Mouse (Mus musculus) intestine, embryonic 15.5 days (tissue): ENCODE measurements around the gene Ccdc88a. TPM values are rescaled to one million over a fixed set of nuclear protein-coding genes. Genes with fewer than 3 reads are reported as not detected.
A peak's percentile ranks its signal among the peaks of the same experiment; 100 is the strongest.

ENCODE experiments used
- ATAC-seq: fragments of 200-750 bp; cut with Nextera tagmentation; 2 replicates; pipeline ENCODE4 v1.8.0; 2017; ENCODE audit warnings: moderate TSS enrichment, moderate library complexity
- H3K27ac ChIP-seq: fragments of 300-500 bp; sonication (generic); 2 replicates; pipeline ENCODE4 v1.5.1; 2015; ENCODE audit warnings: mild to moderate bottlenecking, inconsistent platforms
- H3K27me3 ChIP-seq: fragments of 300-500 bp; sonication (generic); replicated peaks from 2 replicates; pipeline ENCODE4 v1.6.1; 2015; ENCODE audit warnings: inconsistent platforms
- H3K36me3 ChIP-seq: fragments of 300-500 bp; sonication (generic); 2 replicates; pipeline ENCODE4 v1.6.1; 2015; ENCODE audit warnings: inconsistent platforms
- H3K4me1 ChIP-seq: fragments of 300-500 bp; sonication (generic); replicated peaks from 2 replicates; pipeline ENCODE4 v1.6.1; 2015; ENCODE audit warnings: inconsistent platforms
- H3K4me2 ChIP-seq: fragments of 300-500 bp; sonication (generic); replicated peaks from 2 replicates; pipeline ENCODE4 v1.6.1; 2015; ENCODE audit warnings: mild to moderate bottlenecking, inconsistent platforms
- H3K4me3 ChIP-seq: fragments of 300-500 bp; sonication (generic); replicated peaks from 2 replicates; pipeline ENCODE4 v1.5.1; 2015; ENCODE audit warnings: inconsistent platforms
- H3K9ac ChIP-seq: fragments of 300-500 bp; sonication (generic); 2 replicates; pipeline ENCODE4 v1.6.1; 2015; ENCODE audit warnings: inconsistent platforms
- H3K9me3 ChIP-seq: fragments of 300-500 bp; sonication (generic); 2 replicates; pipeline ENCODE4 v1.6.1; 2016; ENCODE audit warnings: inconsistent platforms
- WGBS: fragments of 180-500 bp; shearing (Covaris S2); methylation state at CpG from one replicate; pipeline ENCODE4 v1.1.7; 2015; 5-methylcytosine and 5-hydroxymethylcytosine counted together
- polyA plus RNA-seq: library from polyadenylated mRNA; unstranded; fragments of >200 nt; fragmentation: Nextera tagmentation; extraction: Ambion mirVana; gene quantifications from 2 replicates; pipeline ENCODE4 v1.2.1, GENCODE M21; 2015

Gene Ccdc88a
- 19.2 and 20.9 TPM in 2 replicates for polyA plus RNA-seq

DNA sequence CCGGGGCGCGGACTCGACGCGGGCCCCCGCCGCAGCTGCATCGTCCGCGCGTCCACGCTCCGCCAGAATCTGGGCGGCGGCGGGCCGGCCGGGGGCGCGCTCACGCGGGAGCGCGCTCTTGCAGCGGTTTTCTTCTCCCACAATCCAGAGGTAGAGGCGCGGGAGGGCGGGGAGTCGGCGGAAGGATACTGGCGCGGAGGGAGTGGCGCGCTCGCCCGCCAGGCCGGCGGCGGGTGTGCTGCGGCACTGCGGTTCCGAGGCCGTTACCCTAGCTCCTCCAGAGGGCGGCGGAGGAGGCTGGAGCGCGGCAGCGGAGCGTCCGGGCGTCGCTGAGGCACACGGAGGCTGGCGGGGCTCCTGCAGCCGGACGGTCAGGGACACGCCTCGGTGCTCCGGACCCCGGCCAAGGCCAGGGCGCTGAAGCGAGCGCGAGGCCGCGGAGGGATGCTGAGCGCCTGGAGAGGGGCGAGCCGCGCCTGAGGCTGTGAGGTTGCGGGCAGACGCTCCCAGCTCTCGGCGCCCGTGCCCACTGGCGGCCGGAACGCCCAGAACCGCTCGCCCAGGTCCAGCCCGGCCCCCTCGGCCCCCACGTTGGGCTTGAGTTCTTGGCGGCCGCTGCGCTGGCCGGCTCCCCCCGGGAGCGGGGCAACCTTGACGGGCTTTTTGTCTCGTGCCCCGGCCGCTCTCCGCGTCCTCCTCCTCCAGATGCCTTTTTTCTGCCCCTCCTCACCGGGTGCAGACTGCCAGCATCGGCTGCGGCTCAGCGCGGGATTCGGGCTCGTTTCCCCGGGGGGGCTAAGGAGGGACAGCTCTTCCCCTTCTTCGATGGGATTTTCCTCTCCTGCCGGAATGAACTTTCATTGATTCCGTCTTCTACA, at the start of gene Ccdc88a:
Ccdc88a (plus strand) TSS at position 263 of the 878 bp plus-strand sequence.
- H3K4me1 ChIP-seq, result peaks cover 4% of the 10 kb centered on the region; the same call in 1 of the 2 replicates
- H3K27ac ChIP-seq, result peak within 1 kb of the TSS; percentile 95
- no peaks in the 10 kb centered on the region for H3K36me3 ChIP-seq
- peak; percentile 97 for ATAC-seq
- peak within 1 kb of the TSS; percentile 81 for H3K9ac ChIP-seq
- no peaks in the 10 kb centered on the region for H3K27me3 ChIP-seq
- peak within 1 kb of the TSS; percentile 74 for H3K4me2 ChIP-seq
- no peaks in the 10 kb centered on the region for H3K9me3 ChIP-seq
- WGBS, result under 1% methylated on average over 106 of the region's 107 CpGs
- H3K4me3 ChIP-seq, result peak within 1 kb of the TSS; percentile 96

DNA sequence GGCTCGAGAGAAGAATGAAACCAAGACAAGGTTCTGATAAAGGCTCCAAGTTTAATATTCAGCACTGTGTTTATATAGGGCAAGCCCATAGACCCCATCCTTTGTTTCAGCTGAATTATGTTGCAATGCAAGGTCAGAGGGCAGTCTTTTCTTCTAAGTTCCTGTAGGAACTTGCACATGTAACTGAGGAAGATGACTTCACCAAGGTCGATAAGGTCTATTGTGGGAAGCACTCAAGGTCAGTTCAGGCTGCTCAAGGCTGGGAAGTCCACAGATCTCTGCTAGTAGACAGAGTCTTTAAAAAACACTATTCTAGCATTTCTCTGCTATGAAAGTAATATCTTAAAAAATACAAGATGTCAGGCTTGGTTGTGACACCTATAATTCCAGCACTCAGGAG, 38.0 kb upstream of the Ccdc88a start:
- no peak for ATAC-seq

DNA sequence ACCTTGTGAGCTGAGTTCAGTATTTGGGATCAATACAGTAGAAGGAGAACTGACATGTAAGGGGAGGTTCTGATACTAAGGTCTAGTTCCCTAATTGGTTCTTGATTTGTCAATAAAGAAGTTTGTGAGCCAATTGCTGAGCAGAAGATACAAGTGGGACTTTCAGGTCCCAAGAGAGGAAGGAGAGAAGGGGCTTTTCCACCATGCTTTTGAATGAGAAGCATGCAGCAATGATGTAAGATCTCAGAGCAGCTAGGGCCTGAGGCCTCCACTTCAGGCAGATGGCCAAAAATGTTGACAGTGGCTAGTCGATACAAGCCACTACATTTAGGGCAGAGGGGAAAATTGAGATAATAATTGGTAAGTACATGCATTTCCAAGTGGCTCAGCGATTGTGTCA, 32.2 kb upstream of the Ccdc88a start:
- Histone ChIP-seq H3K27ac (no peak overlapping the region), H3K4me1 (no peaks in the 10 kb centered on the region), H3K9me3 (no peaks in the 10 kb centered on the region), H3K36me3 (no peaks in the 10 kb centered on the region), H3K4me2 (no peak overlapping the region), H3K9ac (no peak overlapping the region), H3K27me3 (no peaks in the 10 kb centered on the region), H3K4me3 (no peak overlapping the region)
- ATAC-seq, result no peak
- WGBS, result 68% methylated on average over 2 of the region's 2 CpGs

More for the DNA sequence above, 38.0 kb upstream of the Ccdc88a start:
- Histone ChIP-seq H3K9ac (no peak overlapping the region), H3K4me2 (no peak overlapping the region), H3K4me1 (no peaks in the 10 kb centered on the region), H3K27me3 (no peaks in the 10 kb centered on the region), H3K36me3 (no peaks in the 10 kb centered on the region), H3K4me3 (no peak overlapping the region), H3K27ac (no peak overlapping the region), H3K9me3 (no peaks in the 10 kb centered on the region)
- WGBS, result 76% methylated on average over 2 of the region's 2 CpGs

- H3K9ac ChIP-seq, result no peak overlapping the region
- WGBS, result 71% methylated on average over 4 of the region's 4 CpGs
- H3K27me3 ChIP-seq, result no peaks in the 10 kb centered on the region
- no peaks in the 10 kb centered on the region for H3K4me1 ChIP-seq
- H3K4me3 ChIP-seq, result no peak overlapping the region
- H3K9me3 ChIP-seq, result no peaks in the 10 kb centered on the region
- H3K36me3 ChIP-seq, result no peaks in the 10 kb centered on the region
- no peak overlapping the region for H3K27ac ChIP-seq
- H3K4me2 ChIP-seq, result no peak overlapping the region
- ATAC-seq, result no peak
Measured at GRCm38 (mm10) chr11:29344891-29345657, 28.4 kb upstream of the Ccdc88a start.

DNA sequence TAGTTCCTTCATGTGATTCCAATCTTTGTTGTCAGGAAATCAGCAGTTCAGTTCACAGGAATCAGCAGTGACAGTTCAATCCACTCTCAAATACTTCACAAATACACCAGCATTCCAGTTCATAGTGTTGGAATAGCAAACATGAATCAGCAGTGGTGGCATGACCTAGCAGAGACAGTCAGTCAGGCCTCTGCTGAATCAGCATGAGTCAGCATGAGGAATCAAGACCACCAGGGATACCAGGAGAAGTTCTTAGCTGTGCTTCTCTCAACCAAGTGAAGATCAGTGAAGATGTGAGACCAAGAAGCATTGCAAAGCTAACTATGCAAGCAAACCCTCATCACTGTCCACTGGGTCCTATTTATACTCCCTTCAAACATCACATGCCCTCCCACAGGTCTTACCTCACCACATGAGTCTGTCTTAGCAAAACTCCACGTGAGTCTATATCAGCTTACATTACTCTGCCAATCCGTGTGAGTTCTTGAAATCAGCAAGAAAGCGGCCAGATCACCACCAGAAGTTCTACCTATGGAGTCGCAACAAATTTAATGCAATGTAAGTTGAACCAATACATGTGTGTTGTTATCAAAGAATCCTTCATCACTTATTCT, 27.7 kb upstream of the Ccdc88a start:
- Histone ChIP-seq H3K9ac (no peak overlapping the region), H3K4me3 (no peak overlapping the region), H3K27me3 (no peaks in the 10 kb centered on the region), H3K9me3 (no peaks in the 10 kb centered on the region), H3K4me1 (no peaks in the 10 kb centered on the region), H3K36me3 (no peaks in the 10 kb centered on the region), H3K27ac (no peak overlapping the region), H3K4me2 (no peak overlapping the region)
- no peak for ATAC-seq
- 75% methylated on average over 4 of the region's 4 CpGs for WGBS

GRCm38 (mm10) chr11:29350891-29351290, 22.6 kb upstream of the Ccdc88a start:
- no peaks in the 10 kb centered on the region for H3K36me3 ChIP-seq
- WGBS, result 94% methylated on average over 2 of the region's 2 CpGs
- H3K4me3 ChIP-seq, result no peak overlapping the region
- no peaks in the 10 kb centered on the region for H3K9me3 ChIP-seq
- no peak overlapping the region for H3K4me2 ChIP-seq
- no peak for ATAC-seq
- no peak overlapping the region for H3K27ac ChIP-seq
- H3K27me3 ChIP-seq, result no peaks in the 10 kb centered on the region
- no peak overlapping the region for H3K9ac ChIP-seq
- H3K4me1 ChIP-seq, result no peaks in the 10 kb centered on the region

- ATAC-seq, result no peak
- H3K4me1 ChIP-seq, result no peaks in the 10 kb centered on the region
- no peak overlapping the region for H3K4me3 ChIP-seq
- H3K9me3 ChIP-seq, result no peaks in the 10 kb centered on the region
- no peak overlapping the region for H3K27ac ChIP-seq
- no peak overlapping the region for H3K9ac ChIP-seq
- H3K27me3 ChIP-seq, result no peaks in the 10 kb centered on the region
- H3K36me3 ChIP-seq, result no peaks in the 10 kb centered on the region
- 80% methylated on average over 1 of the region's 1 CpGs for WGBS
- H3K4me2 ChIP-seq, result no peak overlapping the region
Measured at GRCm38 (mm10) chr11:29352214-29352613, 21.2 kb upstream of the Ccdc88a start.

DNA sequence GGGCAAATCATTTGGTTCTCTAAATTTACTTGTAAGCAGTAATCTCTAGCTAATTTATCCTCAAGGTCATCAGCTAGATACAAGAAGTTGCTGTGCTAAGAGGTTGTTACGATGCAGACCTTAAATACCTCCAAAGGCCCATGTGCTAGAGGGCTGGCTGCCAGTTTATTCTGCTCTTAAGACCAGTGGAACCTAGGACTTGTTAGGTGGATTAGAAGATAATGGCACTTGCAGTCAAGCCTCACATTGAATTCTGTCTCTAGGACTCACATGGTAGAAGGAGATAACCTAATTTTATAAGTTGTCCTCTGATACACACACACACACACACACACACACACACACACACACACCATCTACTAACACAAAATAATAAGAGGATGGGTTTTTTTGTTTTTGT, 5.3 kb upstream of the Ccdc88a start:
- no peak overlapping the region for H3K4me2 ChIP-seq
- no peaks in the 10 kb centered on the region for H3K36me3 ChIP-seq
- 73% methylated on average over 1 of the region's 1 CpGs for WGBS
- no peak overlapping the region for H3K4me3 ChIP-seq
- no peak overlapping the region for H3K9ac ChIP-seq
- no peaks in the 10 kb centered on the region for H3K9me3 ChIP-seq
- H3K4me1 ChIP-seq, result no peaks in the 10 kb centered on the region
- ATAC-seq, result no peak
- H3K27me3 ChIP-seq, result no peaks in the 10 kb centered on the region
- H3K27ac ChIP-seq, result no peak overlapping the region

DNA sequence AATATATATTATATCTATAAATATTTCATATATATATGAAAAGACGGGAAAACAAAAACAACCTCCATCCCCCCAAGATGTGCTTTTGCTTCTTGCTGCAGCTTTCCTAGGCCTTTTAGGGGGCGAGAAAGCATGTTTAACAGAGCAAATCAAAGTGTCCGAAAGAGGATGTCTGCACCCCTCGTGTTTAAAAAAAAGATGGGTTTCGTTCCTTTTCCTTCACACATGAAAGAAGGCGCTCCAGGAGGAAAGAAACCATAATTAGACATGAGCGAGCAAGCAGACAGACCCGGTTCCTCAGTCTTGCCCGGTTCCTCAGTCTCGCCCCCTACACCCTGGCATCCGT, 435 bp upstream of the Ccdc88a start:
- Histone ChIP-seq H3K9me3 (no peaks in the 10 kb centered on the region), H3K27ac (0 out of 2 replicates have a peak overlapping the region, but pooled peaks have one; percentile 15), H3K4me1 (peaks cover 4% of the 10 kb centered on the region; the same call in 1 of the 2 replicates), H3K4me3 (peak overlapping the region; percentile 96), H3K36me3 (no peaks in the 10 kb centered on the region), H3K4me2 (peak overlapping the region; percentile 74), H3K9ac (peak overlapping the region; percentile 45), H3K27me3 (no peaks in the 10 kb centered on the region)
- WGBS, result 6% methylated on average over 11 of the region's 11 CpGs
- no peak for ATAC-seq

DNA sequence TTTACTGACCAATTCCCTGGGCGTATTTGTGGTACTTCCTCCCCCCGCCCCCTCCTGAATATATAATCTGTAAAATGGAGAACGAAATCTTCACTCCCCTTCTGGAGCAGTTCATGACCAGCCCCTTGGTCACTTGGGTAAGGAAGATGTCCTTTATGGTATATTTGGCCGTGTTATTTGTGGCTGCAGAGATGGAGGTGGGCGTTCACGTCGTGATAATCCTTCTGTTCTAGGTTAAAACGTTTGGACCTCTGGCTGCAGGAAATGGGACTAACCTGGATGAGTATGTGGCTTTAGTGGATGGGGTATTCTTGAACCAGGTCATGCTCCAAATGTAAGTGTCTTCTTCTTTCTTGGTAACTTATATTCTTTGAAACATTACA, 807 bp downstream of the Ccdc88a start:
- peak overlapping the region; percentile 81 for H3K9ac ChIP-seq
- H3K9me3 ChIP-seq, result no peaks in the 10 kb centered on the region
- H3K4me3 ChIP-seq, result peak overlapping the region; percentile 96
- WGBS, result 0% methylated on average over 8 of the region's 8 CpGs
- peaks cover 4% of the 10 kb centered on the region; the same call in 1 of the 2 replicates for H3K4me1 ChIP-seq
- H3K4me2 ChIP-seq, result peak overlapping the region; percentile 74
- H3K36me3 ChIP-seq, result no peaks in the 10 kb centered on the region
- no peaks in the 10 kb centered on the region for H3K27me3 ChIP-seq
- peak overlapping the region; percentile 95; the same call in 1 of the 2 replicates for H3K27ac ChIP-seq
- ATAC-seq, result peak; percentile 9; the same call in 1 of the 2 replicates

GRCm38 (mm10) chr11:29376635-29377034, 3.2 kb downstream of the Ccdc88a start:
- Histone ChIP-seq H3K9ac (no peak overlapping the region), H3K36me3 (no peaks in the 10 kb centered on the region), H3K9me3 (no peaks in the 10 kb centered on the region), H3K4me2 (no peak overlapping the region), H3K4me3 (no peak overlapping the region), H3K27me3 (no peaks in the 10 kb centered on the region), H3K27ac (no peak overlapping the region), H3K4me1 (peaks cover 4% of the 10 kb centered on the region; the same call in 1 of the 2 replicates)
- WGBS, result 72% methylated on average over 2 of the region's 2 CpGs
- ATAC-seq, result no peak

- Histone ChIP-seq H3K27ac (no peak overlapping the region), H3K27me3 (no peaks in the 10 kb centered on the region), H3K36me3 (no peaks in the 10 kb centered on the region), H3K9me3 (no peaks in the 10 kb centered on the region), H3K4me1 (peaks cover 4% of the 10 kb centered on the region; the same call in 1 of the 2 replicates), H3K9ac (no peak overlapping the region), H3K4me3 (no peak overlapping the region), H3K4me2 (no peak overlapping the region)
- WGBS, result 94% methylated on average over 1 of the region's 1 CpGs
- ATAC-seq, result no peak
Measured at GRCm38 (mm10) chr11:29378751-29379150, 5.3 kb downstream of the Ccdc88a start.
